Mouse (Mus musculus) ES-CJ7 (cell line): ENCODE measurements at regions not wholly inside any gene's neighbourhood (a gene's known extent, or its start where the extent isn't known, plus 50 kb on each side); places are given as distances from the start of the nearest gene placed in this dataset.

Experiments used
- DNase-seq: peaks from one replicate; pipeline ENCODE4 v3.0.0; 2011; ENCODE audit warnings: low read depth, low spot score

DNA sequence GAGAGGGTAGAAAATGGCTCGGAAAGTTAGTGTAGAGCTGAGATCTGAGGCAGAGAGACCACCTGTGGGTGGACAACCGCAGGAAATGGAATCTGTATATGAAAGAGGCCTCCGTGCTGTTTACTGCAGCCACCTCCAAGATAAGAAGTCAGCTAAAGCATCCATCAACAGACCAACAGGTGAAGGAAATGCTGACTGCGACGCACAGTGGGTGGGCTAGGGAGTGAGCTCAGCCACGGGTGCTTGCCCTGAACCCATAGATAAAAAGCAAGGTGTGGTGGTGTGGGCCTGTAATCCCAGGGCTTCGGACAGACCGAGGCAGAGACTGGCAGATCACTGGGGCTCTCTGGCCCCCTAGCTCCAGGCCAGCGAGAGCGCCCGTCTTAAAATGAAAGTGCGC, 83.0 kb upstream of the Tle3 start:
- DNase-seq, result peak; percentile 59

- no peak for DNase-seq
Measured at GRCm38 (mm10) chr9:61289713-61290112, 82.5 kb upstream of the Tle3 start.

GRCm38 (mm10) chr9:61291646-61292045, 80.5 kb upstream of the Tle3 start:
- DNase-seq, result peak; percentile 37

DNA sequence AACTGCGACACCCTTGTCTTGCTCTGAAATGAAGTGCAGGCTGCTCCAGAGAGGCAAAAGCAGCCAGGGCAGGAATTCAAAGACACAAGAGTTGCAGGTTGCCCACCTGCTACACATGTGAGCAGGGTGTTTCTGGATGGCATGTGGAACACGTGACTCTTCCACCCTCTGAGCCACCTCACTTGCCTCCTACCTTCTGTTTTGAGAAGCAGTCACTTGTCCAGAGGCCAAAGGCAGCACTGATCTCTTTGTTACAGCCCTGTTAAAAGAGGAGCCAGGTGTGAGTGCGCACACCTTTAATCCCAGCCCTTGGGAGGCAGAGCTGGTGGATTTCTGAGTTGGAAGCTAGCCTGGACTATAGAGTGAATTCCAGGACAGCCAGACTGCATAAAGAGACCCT, 79.7 kb upstream of the Tle3 start:
- peak; percentile 68 for DNase-seq

DNA sequence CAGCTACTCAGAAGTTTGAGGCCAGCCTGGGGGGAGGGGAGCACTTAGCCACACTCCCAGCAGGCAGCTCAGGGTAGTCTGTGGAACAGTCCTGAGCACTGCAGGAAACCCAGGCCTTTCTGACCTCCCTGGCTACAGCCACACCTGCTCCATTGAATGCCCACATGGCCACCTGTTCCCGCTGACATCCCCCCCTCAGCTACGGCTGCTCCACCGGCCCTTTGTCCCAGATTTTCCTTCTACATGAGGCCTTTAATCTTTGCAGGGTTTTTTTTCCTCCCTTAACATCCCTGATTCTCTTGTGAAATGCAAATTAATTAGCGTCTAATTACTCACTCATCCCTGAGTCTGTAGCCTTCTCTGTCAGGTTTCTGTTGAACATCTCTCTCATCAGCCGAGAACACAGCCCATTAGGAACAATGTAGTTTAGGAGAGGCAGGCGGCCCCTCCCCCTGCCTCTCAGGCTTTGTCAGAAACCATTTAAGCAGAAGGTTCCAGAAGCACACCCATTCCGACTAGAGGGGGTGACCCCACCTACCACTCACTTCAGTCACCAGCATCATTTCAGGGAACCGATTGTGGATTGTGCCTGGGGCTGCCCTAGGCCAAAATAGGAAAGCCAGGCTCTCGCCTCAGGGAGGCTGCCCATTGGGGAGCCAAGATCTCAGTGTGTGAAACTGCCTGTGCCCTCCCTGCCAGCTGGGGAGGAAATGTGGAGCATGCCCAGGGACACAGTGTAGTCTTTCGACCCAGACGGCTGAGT, 78.8 kb upstream of the Tle3 start:
- DNase-seq, result peak; percentile 86

DNA sequence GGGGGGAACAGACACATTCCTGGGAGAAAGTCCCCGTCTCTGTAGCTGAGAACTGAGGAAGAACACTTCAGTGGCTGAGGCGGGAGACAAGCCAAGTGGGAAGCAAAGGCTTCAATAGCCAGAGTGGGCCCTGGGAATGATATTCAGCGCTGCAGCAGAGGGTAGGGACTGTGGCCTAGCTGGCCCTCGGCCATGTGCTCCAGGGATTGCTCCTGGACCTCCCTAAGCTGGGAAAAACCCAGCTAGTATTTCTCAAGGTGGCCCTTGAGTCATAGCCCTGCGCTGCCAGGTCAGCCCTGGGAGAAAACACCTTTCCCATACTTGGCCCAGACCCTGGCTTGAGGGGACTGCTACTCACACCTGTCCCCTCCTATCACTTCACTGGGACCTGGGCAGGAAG, 77.2 kb upstream of the Tle3 start:
- no peak for DNase-seq

GRCm38 (mm10) chr9:61296311-61296947, 75.7 kb upstream of the Tle3 start:
- no peak for DNase-seq

DNA sequence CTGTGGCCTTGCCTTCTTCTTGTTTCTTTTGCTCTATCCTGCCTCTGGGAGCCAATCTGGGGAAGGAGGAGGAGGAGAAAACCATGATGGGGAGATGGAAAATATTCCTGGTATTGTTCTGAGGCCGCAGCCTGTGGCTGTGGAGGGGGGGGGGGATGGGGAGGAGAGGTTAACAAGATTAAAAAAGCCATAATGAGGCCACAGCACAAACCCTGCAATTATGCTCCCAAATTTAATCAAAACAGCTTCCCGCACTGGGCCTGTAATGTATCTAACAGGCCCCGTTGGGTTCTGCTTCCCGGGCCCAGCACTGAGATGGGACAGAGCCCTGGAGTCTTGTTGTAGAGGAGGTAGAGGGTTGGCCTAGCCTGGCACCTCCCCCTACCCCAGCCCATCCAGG, 74.8 kb upstream of the Tle3 start:
- no peak for DNase-seq

- peak; percentile 63 for DNase-seq
Measured at GRCm38 (mm10) chr9:61299873-61300560, 72.1 kb upstream of the Tle3 start.

DNA sequence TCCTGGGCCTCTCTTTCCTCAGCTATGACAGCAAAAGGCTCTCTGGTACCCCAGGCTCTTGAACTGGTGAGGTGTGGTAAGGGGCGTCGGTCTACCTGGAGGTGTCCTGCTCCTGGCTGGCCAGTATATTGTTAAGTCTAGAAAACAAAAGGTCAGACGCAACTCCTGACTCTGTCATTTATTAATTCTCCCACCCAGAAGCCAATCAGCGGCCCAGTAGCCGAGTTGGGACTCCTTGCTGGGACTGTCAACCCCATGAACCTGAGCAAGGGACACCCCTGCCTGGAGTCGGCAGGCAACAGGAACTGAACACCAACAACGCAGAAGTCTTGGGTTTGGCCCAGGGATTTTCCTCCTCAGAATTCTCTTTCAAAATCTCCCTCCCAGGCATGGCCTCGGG, 71.1 kb upstream of the Tle3 start:
- no peak for DNase-seq

DNA sequence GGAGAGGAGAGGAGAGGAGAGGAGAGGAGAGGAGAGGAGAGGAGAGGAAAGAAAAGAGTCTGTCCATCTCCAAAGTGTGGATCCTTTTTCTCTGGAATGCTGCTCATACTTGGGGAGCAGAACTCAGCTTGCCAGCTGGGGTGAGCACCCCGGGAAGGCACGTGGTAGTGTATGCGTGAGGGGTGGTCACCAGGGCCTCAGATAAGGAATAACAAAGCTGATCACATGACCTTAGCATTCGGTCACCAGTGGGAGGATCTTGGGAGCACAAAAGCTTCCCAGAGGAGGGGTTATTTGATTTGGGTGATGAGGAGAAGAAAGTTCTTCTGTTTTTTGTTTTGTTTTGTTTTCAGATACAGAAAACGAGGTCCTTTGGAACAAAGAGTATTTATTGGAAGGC, 69.4 kb upstream of the Tle3 start:
- peak; percentile 69 for DNase-seq

DNA sequence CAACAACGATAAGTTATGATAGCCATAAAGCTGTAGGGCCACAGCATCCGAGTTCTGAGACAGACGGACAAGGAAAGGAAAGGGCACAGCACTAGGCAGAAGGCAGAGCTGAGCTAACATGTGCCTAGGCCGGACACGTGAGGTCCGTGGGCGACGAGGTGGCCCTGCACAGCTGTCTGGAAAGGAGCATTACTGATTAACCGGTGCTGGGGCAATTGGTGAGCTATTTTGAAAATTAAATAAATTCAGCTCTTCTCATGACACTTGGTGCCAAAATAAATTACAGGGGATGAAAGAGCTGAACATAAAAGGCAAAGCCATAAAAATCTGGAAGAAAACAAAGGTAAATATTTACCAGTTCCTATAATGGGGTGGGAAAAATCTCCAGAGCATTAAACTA, 65.9 kb upstream of the Tle3 start:
- no peak for DNase-seq

DNA sequence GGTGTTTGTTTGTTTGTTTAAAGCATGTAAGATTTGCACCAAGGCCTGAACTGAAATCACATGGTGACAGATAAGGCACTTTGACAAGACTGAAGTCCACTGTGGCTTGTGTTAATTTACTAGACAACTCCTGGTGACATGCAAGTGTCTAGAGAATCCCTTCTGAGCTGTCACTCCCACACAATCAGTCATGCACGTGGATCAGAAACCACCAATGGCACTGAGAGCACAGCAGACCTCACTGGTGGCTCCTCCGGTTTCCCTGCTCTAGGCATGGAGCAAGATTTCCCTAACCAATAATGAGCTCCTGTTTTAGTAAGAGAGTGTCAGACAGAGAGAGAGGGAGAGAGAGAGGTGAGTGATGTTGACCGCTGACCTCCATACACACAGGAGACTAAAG, 63.1 kb upstream of the Tle3 start:
- DNase-seq, result no peak

GRCm38 (mm10) chr9:61309768-61310493, 62.2 kb upstream of the Tle3 start:
- DNase-seq, result no peak

DNA sequence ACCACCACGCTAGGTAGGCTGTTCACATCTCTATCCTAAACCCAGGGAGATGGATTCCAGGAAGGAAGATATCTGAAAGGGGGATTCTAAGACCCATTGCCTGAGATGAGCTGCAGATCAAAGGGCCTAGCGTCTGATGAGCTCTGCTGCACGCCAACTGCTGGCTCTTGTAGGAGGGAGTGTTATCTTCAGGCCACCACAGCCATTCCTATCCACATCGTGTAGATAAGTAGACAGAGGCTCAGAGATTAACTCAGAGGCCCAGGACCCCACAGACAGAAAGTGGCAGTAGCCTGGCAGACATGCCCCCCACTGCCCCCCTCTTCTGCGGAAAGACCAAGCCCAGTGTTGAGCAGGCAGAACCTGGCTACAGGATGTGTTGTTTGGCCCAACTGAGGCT, 61.6 kb upstream of the Tle3 start:
- DNase-seq, result no peak

DNA sequence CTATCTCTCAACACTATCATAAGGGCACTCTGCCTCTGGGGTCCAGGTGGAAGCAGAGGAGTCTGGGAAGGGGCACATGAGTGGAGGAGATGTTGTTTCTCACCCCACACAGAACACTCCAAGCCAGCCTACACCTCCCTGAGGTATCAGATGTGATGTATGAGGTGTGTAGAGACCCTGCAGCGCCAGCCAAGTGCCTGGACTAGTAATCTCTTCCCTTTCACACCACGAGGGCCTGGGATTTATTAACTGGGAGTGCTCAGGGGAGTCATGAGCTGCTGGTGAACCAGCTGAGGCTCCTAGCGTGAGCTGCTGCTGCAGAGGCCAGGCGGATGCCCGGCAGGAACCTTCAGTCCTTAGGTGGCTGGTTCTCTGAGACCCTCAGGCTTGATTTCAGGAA, 60.6 kb upstream of the Tle3 start:
- no peak for DNase-seq

DNA sequence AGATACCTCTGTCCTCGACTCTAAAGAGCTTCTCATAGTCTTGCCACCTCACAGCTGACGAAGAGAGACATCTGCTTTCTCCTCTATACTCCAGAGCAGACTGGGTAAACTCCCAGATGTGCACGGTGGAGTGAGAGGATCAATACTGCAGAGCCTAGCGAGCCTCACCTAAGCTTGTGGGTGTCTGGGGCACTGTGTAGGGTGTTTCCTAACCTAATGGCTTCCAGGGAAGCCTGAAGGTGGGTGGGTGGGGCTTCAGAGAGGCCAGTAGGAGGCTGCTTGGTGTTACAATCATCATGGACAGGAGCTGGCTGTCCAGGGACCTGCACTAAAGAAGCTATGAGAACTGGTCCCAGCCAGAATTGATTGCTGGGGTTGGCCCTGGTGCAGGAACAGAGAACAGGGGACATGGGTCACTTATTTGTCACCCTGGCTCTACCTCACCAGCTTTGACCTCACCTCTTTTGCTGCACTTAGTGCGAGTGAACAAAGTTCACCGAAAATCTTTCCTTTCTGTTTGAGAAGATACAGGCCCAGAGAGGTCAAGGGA, 57.5 kb upstream of the Tle3 start:
- DNase-seq, result no peak

DNA sequence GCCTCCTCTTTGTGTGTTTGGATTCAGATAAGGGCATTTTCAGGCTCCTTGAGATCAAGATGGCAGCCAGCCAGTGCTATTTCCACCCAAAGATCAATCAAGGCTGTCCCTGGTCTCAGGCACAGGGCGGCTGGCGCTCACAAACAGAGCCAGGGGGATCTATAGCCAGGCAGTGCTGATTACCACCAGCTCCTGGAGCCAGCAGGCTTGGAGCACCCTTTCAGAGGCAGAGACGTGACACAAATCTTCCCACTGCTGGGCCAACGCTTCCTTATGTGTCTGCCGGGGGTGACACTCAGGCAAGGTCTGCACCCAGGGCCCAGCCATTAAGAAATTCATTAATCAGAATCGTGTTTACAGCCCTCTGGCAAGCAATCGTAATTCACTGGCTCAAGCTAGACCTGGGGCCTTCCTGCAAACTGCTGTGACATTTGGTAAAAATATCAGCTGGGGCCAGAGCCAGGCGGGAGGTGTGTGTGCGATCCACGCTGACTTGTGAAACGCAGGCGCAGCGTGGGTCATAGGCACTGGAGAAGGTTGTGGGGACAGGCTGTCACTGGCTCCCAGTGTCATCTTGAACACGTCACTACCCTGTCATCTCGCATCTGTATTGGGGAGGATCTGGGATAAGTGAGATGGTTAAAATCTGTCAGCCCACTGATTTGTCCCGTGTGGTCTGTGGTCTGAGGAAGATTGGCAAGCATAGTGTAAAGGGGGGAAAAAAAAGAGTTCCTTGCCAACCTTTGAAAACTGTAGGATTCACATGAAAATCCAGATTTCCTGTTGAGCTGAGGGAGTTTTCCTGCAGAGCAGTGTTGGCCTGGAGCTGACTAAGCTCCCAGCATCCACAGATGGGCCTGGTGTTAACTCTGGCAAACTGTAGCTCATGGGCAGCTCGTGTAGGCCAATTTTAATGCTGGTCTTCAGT, 56.5 kb upstream of the Tle3 start:
- DNase-seq, result no peak

DNA sequence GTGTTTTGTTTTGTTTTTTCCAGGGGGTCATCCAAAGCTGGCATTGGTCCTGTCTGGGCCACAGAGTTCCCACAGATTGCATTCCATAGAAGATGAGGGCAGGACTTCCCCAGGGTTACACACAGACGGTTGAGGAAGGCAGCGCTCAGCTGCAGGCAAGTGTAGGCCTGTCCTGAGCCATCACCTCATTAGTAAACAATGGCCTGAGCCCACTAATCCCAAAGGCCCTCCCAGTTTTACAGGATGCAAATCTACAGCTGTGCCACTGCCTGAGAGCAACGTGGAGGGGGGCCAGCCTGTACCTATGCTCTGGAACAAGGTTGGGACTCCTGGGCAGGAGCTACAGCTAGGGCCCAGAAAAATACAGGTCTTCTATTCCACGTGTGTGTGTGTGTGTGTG, 55.7 kb upstream of the Tle3 start:
- no peak for DNase-seq

DNA sequence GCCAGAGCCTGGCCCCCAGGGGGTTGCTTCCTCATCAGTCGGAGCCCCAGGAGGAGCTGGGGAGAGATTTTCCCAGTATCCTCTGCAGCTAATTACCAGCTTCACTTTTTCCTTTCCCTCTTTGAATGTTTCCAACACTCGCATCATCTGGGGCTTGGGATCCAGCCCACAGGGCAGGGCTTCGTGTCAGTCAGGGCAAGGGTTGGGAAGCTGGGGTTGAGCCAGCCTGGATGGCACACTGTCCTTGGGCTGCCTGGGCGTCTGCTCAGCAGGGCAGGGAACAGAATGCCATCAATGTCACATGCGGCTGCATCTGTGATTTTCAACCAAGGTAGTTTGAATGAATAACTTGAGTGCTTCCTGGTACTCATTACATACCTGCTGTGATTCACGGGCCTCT, 52.4 kb upstream of the Tle3 start:
- no peak for DNase-seq

- no peak for DNase-seq
Measured at GRCm38 (mm10) chr9:61321314-61321713, 50.9 kb upstream of the Tle3 start.
